Mouse (Mus musculus) CD8-positive naive resting alpha-beta T cell, adult 2 months (primary cell): ENCODE results near the gene Cnn2.
"Not testable (repeated sequence)": the region's sequence is repeated elsewhere in the genome, so short reads cannot be mapped to it uniquely, and the experiment has no call there.

Experiments used
- DNase-seq, 2 experiments: peaks; one replicate each; pipeline ENCODE4 v3.0.0; 2022; ENCODE audit warnings: low read depth in 2 of 2, low spot score in 2 of 2

The Cnn2 gene

DNA sequence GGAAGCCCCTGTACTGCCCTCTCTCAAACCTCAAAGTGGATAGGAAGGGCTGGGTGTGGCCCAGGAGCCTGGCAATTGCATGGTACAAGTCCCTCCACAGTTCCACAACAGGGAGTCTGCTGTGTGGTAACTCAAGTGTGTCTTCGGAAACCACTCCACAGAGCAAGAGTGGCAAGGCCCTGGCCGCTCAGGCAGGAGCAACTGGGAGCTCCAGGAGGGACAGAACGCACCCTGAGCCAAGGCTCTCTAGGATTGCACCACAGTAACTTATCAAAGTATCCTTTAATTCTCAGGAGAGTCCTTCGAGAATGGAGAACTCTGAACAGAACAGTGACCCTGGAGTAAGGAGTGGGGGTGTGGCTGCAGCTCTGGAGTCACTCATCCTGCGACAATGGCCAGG lies 47.3 kb downstream of the Cnn2 start:
- DNase-seq, result no peak

DNA sequence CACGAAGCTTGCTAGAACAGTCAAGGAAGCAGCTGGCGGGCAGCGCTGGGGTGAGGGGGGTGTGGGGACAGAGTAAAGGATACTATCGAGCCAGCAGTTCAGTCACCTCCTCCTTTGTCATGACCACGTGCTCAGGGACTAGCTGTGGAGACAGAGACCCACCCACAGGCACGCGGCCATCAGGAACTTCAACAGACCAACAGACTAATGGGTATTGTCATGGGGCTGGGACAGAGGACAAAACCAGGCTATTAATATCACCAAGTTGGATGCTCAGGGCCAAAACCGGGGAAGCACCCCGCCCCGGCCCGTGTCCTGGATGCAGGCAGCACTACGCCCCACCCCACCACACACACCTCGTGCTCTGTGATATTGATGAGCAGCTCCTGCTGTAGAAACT lies 48.4 kb downstream of the Cnn2 start:
- no peak for DNase-seq

DNA sequence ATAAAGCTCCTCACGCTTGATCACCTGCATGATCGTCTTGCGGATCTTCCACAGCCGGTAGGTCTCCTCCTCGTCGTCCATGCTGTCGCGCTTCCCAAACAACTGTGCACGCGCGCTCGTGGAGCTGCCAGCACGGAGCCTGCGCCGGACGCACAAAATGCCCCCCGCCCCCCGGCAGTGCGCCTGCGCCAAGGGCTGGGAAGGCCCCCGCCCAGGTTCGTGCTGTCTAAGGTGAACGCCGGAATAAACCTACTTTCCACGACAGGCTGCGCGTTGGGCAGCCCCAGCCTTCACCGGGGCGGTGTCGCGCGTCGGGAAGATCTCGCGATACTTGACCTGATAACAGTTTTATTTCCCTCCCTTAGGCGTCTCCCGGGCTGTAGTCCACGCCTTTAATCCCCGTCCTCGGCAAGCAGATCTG lies 51.2 kb downstream of the Cnn2 start, which contains the start of gene Polr2e:
Gene Polr2e, minus strand, starts transcription at position 237 of the 421 bp plus-strand sequence.
- DNase-seq, result peak; percentile 99

DNA sequence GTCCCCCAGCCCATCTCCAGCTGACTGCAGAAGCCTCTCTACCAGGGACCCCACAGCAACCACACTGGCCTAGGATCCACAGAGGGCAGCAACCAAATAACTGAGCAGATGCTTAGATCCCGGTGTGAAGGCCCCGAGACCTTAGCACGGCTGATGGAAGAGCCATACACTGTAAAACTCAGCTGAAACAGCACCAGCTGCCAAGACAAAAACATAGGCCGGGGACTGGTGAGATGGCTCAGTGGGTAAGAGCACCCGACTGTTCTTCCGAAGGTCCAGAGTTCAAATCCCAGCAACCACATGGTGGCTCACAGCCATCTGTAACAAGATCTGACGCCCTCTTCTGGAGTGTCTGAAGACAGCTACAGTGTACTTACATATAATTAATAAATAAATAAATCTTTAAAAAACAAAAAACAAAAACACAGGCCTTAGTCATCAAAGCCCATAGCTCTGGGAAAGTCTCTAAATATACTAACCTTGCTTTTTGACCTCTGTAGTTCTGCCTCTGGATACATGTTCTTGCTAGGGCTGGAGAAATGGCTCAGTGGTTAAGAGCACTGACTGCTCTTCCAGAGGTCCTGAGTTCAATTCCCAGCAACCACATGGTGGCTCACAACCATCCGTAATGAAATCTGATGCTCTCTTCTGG lies 53.2 kb downstream of the Cnn2 start:
- DNase-seq, result not testable (repeated sequence)

DNA sequence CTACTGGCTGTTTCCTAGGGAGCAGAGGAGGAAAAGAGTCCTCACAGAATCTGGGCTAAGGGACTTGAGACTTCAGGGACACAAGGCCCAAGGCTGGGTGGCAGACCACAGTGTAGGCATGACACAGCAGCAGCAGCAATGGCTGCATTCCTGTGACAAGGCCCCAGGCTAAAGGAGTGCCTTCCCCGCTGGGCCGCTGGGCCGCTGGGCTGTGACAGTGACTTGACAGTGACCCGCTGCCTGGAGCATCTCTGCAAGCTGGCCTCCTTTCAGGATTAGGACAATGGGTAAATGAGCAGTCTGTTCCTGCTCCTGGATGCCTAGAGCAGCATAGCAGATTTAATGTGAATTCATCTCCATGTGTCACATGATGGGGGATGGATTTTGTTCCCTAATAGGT lies 55.7 kb downstream of the Cnn2 start:
- no peak for DNase-seq

DNA sequence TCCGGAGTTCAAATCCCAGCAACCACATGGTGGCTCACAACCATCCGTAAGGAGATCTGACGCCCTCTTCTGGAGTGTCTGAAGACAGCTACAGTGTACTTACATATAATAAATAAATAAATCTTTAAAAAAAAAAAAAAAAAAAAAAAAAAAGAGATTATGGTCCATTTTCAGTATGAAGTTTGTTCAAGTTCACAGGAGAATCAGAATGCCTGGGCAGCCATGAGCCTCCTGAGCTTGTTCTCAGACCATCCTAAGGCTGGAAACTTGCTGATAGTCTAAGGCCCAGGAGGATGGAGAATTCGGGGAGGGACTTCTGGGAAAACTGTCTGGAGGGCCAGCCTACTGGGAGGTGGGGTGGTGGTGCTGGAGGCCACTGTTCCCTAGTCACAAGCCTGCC lies 57.0 kb downstream of the Cnn2 start:
- DNase-seq, result not testable (repeated sequence)
